Mouse (Mus musculus): ENCODE measurements around the gene Ppil6.

Gene Ppil6

GRCm38 (mm10) chr10:41536714-41537113 is 46.5 kb downstream of the Ppil6 start:
- DNase-seq, result no peak

GRCm38 (mm10) chr10:41537226-41537982 is 47.2 kb downstream of the Ppil6 start:
- no peak for DNase-seq

GRCm38 (mm10) chr10:41537983-41538330 is 47.7 kb downstream of the Ppil6 start:
- no peak for DNase-seq

GRCm38 (mm10) chr10:41538986-41539385 is 48.7 kb downstream of the Ppil6 start:
- DNase-seq, result no peak

GRCm38 (mm10) chr10:41542057-41542456 is 51.8 kb downstream of the Ppil6 start:
- DNase-seq, result no peak

GRCm38 (mm10) chr10:41543439-41543838 is 53.2 kb downstream of the Ppil6 start:
- DNase-seq, result no peak

- DNase-seq, result no peak
Measured at GRCm38 (mm10) chr10:41543844-41544243, 53.6 kb downstream of the Ppil6 start.

- peak; percentile 25 for DNase-seq
Measured at GRCm38 (mm10) chr10:41544481-41545190, 54.4 kb downstream of the Ppil6 start.

GRCm38 (mm10) chr10:41545224-41545755 is 55.1 kb downstream of the Ppil6 start:
- DNase-seq, result no peak

- no peak for DNase-seq
Measured at GRCm38 (mm10) chr10:41546396-41547165, 56.3 kb downstream of the Ppil6 start.

GRCm38 (mm10) chr10:41550711-41551110 is 60.5 kb downstream of the Ppil6 start:
- no peak for DNase-seq

- no peak for DNase-seq
Measured at GRCm38 (mm10) chr10:41552319-41552718, 62.1 kb downstream of the Ppil6 start.

- DNase-seq, result peak; percentile 9
Measured at GRCm38 (mm10) chr10:41552847-41553589, 62.8 kb downstream of the Ppil6 start.

- DNase-seq, result no peak
Measured at GRCm38 (mm10) chr10:41553711-41554110, 63.5 kb downstream of the Ppil6 start.

- no peak for DNase-seq
Measured at GRCm38 (mm10) chr10:41555081-41555480, 64.8 kb downstream of the Ppil6 start.

- DNase-seq, result no peak
Measured at GRCm38 (mm10) chr10:41558401-41558800, 68.2 kb downstream of the Ppil6 start.

- no peak for DNase-seq
Measured at GRCm38 (mm10) chr10:41561701-41562395, 71.6 kb downstream of the Ppil6 start.

All from liver (tissue).